Mouse (Mus musculus) kidney, adult 18-20 months (tissue): Measurements from ENCODE around the gene Slc5a1.
A peak's percentile ranks its signal among the peaks of the same experiment; 100 is the strongest.

Experiments used
- DNase-seq: peaks from one replicate; pipeline ENCODE4 v3.0.0; 2021

Slc5a1 gene

GRCm38 (mm10) chr5:33104025-33104481 is at the start of gene Slc5a1:
Gene Slc5a1, plus strand, starts transcription at chr5:33104219.
- DNase-seq = peak; percentile 69

- DNase-seq = peak; percentile 77
These were observed 47.8 kb upstream of the Slc5a1 start for GRCm38 (mm10) chr5:33056126-33056765.

GRCm38 (mm10) chr5:33070071-33070470 is 33.9 kb upstream of the Slc5a1 start:
- no peak for DNase-seq

- peak; percentile 2 for DNase-seq
These were observed 27.4 kb upstream of the Slc5a1 start for GRCm38 (mm10) chr5:33076490-33077191.

- DNase-seq = peak; percentile 1
These were observed 21.1 kb upstream of the Slc5a1 start for GRCm38 (mm10) chr5:33082896-33083295.

- DNase-seq = no peak
These were observed 19.4 kb upstream of the Slc5a1 start for GRCm38 (mm10) chr5:33084599-33084998.

- DNase-seq = peak; percentile 28
These were observed 12.7 kb upstream of the Slc5a1 start for GRCm38 (mm10) chr5:33091342-33091741.

- DNase-seq = no peak
These were observed 8.7 kb upstream of the Slc5a1 start for GRCm38 (mm10) chr5:33095315-33095714.

GRCm38 (mm10) chr5:33102369-33103055 is 1.5 kb upstream of the Slc5a1 start:
- no peak for DNase-seq

GRCm38 (mm10) chr5:33104876-33105275 is 857 bp downstream of the Slc5a1 start:
- DNase-seq = peak; percentile 37

- DNase-seq = no peak
These were observed 1.6 kb downstream of the Slc5a1 start for GRCm38 (mm10) chr5:33105660-33106059.

GRCm38 (mm10) chr5:33107056-33107455 is 3.0 kb downstream of the Slc5a1 start:
- no peak for DNase-seq

- no peak for DNase-seq
These were observed 3.9 kb downstream of the Slc5a1 start for GRCm38 (mm10) chr5:33107778-33108405.

GRCm38 (mm10) chr5:33121871-33122315 is 17.9 kb downstream of the Slc5a1 start:
- DNase-seq = no peak

- no peak for DNase-seq
These were observed 19.6 kb downstream of the Slc5a1 start for GRCm38 (mm10) chr5:33123658-33124057.

- DNase-seq = no peak
These were observed 21.3 kb downstream of the Slc5a1 start for GRCm38 (mm10) chr5:33125318-33125717.

- DNase-seq = no peak
These were observed 30.1 kb downstream of the Slc5a1 start for GRCm38 (mm10) chr5:33134132-33134531.

- DNase-seq = no peak
These were observed 31.6 kb downstream of the Slc5a1 start for GRCm38 (mm10) chr5:33135611-33136010.

GRCm38 (mm10) chr5:33142790-33143455 is 38.9 kb downstream of the Slc5a1 start:
- peak; percentile 40 for DNase-seq

GRCm38 (mm10) chr5:33144025-33144424 is 40.0 kb downstream of the Slc5a1 start:
- DNase-seq = peak; percentile 32

- DNase-seq = no peak
These were observed 42.8 kb downstream of the Slc5a1 start for GRCm38 (mm10) chr5:33146837-33147236.

- no peak for DNase-seq
These were observed 43.7 kb downstream of the Slc5a1 start for GRCm38 (mm10) chr5:33147691-33148090.

- DNase-seq = no peak
These were observed 89.5 kb downstream of the Slc5a1 start for GRCm38 (mm10) chr5:33193567-33193966.
